Mouse (Mus musculus) forebrain, embryonic 12.5 days (tissue): ENCODE measurements around the gene Trpm6. TPM values are rescaled to one million over a fixed set of nuclear protein-coding genes. Genes with fewer than 3 reads are reported as not detected.

ENCODE experiments used
- ATAC-seq: fragments of 200-750 bp; cut with Nextera tagmentation; 2 replicates; pipeline ENCODE4 v1.8.0; 2017; ENCODE audit warnings: moderate TSS enrichment; ENCODE audit not compliant: low FRiP score
- H3K27ac ChIP-seq: fragments of 300-500 bp; sonication (generic); 2 replicates; pipeline ENCODE4 v1.5.1; 2016; ENCODE audit warnings: mild to moderate bottlenecking
- H3K27me3 ChIP-seq: fragments of 300-500 bp; sonication (generic); 2 replicates; pipeline ENCODE4 v1.6.1; 2016; ENCODE audit warnings: mild to moderate bottlenecking
- H3K36me3 ChIP-seq: fragments of 300-500 bp; sonication (generic); replicated peaks from 2 replicates; pipeline ENCODE4 v1.6.1; 2016; ENCODE audit warnings: mild to moderate bottlenecking
- H3K4me1 ChIP-seq: fragments of 300-500 bp; sonication (generic); 2 replicates; pipeline ENCODE4 v1.6.1; 2016
- H3K4me2 ChIP-seq: fragments of 300-500 bp; sonication (generic); 2 replicates; pipeline ENCODE4 v1.6.1; 2016; ENCODE audit warnings: mild to moderate bottlenecking, moderate library complexity
- H3K4me3 ChIP-seq: fragments of 300-500 bp; sonication (generic); replicated peaks from 2 replicates; pipeline ENCODE4 v1.5.1; 2016; ENCODE audit warnings: mild to moderate bottlenecking
- H3K9ac ChIP-seq: fragments of 300-500 bp; sonication (generic); 2 replicates; pipeline ENCODE4 v1.6.1; 2016; ENCODE audit warnings: mild to moderate bottlenecking
- H3K9me3 ChIP-seq: fragments of 300-500 bp; sonication (generic); 2 replicates; pipeline ENCODE4 v1.6.1; 2016
- WGBS: fragments of 180-500 bp; shearing (Covaris S2); methylation state at CpG from one replicate; pipeline ENCODE4 v1.1.7; 2016; 5-methylcytosine and 5-hydroxymethylcytosine counted together
- polyA plus RNA-seq: library from polyadenylated mRNA; unstranded; fragments of >200 nt; fragmentation: Nextera tagmentation; extraction: Ambion mirVana; gene quantifications from 2 replicates; pipeline ENCODE4 v1.2.1, GENCODE M21; 2016

Gene Trpm6
- polyA plus RNA-seq, 1 experiment from 2014 or later, result 0.18 TPM

- WGBS, result 66% methylated on average over 1 of the region's 1 CpGs
- Histone ChIP-seq H3K36me3 (no peaks in the 10 kb centered on the region), H3K4me3 (no peak overlapping the region), H3K9me3 (no peaks in the 10 kb centered on the region), H3K27me3 (no peaks in the 10 kb centered on the region), H3K9ac (no peak overlapping the region), H3K27ac (no peak overlapping the region), H3K4me2 (no peak overlapping the region), H3K4me1 (no peaks in the 10 kb centered on the region)
- no peak for ATAC-seq
These were observed 24.3 kb downstream of the Trpm6 start for GRCm38 (mm10) chr19:18774085-18774484.

GRCm38 (mm10) chr19:18799646-18800045, 49.9 kb downstream of the Trpm6 start:
- no peaks in the 10 kb centered on the region for H3K27me3 ChIP-seq
- ATAC-seq, result no peak

DNA sequence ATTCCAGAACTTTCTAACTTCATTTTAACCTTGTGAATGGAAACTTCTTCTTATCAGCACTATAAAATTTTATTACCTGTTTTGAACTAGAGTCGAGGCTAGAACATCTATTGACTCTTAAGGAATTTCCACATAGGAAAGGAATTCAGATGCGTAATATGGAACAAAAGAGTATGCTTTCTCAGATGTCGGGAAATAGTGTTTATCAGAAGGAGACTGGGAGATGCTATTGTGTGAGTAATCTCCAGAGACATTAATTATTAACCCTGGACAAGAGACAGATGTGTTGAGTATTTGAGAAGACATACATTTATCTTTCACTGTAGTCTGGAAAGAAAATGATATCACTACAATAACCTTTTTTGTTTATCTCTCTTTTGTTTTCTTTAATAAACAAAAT, 61.5 kb downstream of the Trpm6 start:
- no peaks in the 10 kb centered on the region for H3K27me3 ChIP-seq
- H3K9me3 ChIP-seq, result no peaks in the 10 kb centered on the region
- H3K4me2 ChIP-seq, result no peak overlapping the region
- H3K4me1 ChIP-seq, result no peaks in the 10 kb centered on the region
- H3K27ac ChIP-seq, result no peak overlapping the region
- H3K9ac ChIP-seq, result no peak overlapping the region
- H3K36me3 ChIP-seq, result no peaks in the 10 kb centered on the region
- H3K4me3 ChIP-seq, result no peak overlapping the region
- 91% methylated on average over 3 of the region's 3 CpGs for WGBS
- no peak for ATAC-seq

More at GRCm38 (mm10) chr19:18799646-18800045, 49.9 kb downstream of the Trpm6 start:
- Histone ChIP-seq H3K27ac (no peak overlapping the region), H3K9me3 (no peaks in the 10 kb centered on the region), H3K4me2 (no peak overlapping the region), H3K4me3 (no peak overlapping the region), H3K9ac (no peak overlapping the region), H3K4me1 (no peaks in the 10 kb centered on the region), H3K36me3 (no peaks in the 10 kb centered on the region)
- 76% methylated on average over 1 of the region's 1 CpGs for WGBS

DNA sequence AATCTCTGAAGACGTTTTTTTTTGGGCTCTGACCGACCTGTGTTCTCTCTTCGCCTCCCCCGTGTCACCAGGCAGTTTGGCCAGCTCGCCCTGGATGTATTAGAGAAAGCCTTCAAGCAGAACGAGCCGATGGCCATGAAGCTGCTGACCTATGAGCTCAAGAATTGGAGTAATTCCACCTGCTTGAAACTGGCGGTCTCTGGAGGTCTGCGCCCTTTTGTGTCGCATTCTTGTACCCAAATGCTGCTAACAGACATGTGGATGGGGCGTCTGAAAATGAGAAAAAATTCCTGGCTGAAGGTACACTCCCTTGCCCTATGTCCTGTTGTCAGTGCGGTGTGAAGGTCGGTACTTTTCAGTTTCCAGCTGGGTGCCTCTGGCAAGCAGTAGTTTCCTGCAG, 65.4 kb downstream of the Trpm6 start:
- Histone ChIP-seq H3K9ac (no peak overlapping the region), H3K27ac (no peak overlapping the region), H3K36me3 (no peaks in the 10 kb centered on the region), H3K4me2 (no peak overlapping the region), H3K27me3 (no peaks in the 10 kb centered on the region), H3K9me3 (no peaks in the 10 kb centered on the region), H3K4me3 (no peak overlapping the region), H3K4me1 (no peaks in the 10 kb centered on the region)
- no peak for ATAC-seq
- 81% methylated on average over 13 of the region's 13 CpGs for WGBS

- Histone ChIP-seq H3K4me1 (no peaks in the 10 kb centered on the region), H3K36me3 (no peaks in the 10 kb centered on the region), H3K9me3 (no peaks in the 10 kb centered on the region), H3K4me3 (no peak overlapping the region), H3K27ac (no peak overlapping the region), H3K27me3 (no peaks in the 10 kb centered on the region), H3K9ac (no peak overlapping the region), H3K4me2 (no peak overlapping the region)
- 74% methylated on average over 2 of the region's 2 CpGs for WGBS
- no peak for ATAC-seq
These were observed 67.6 kb downstream of the Trpm6 start for GRCm38 (mm10) chr19:18817425-18817824.

- Histone ChIP-seq H3K4me3 (no peak overlapping the region), H3K4me1 (no peaks in the 10 kb centered on the region), H3K36me3 (no peaks in the 10 kb centered on the region), H3K4me2 (no peak overlapping the region), H3K9me3 (no peaks in the 10 kb centered on the region), H3K27me3 (no peaks in the 10 kb centered on the region), H3K27ac (no peak overlapping the region), H3K9ac (no peak overlapping the region)
- no peak for ATAC-seq
- WGBS, result 85% methylated on average over 2 of the region's 2 CpGs
These were observed 78.8 kb downstream of the Trpm6 start for GRCm38 (mm10) chr19:18828601-18829000.

GRCm38 (mm10) chr19:18831196-18831595, 81.4 kb downstream of the Trpm6 start:
- no peaks in the 10 kb centered on the region for H3K9me3 ChIP-seq
- H3K9ac ChIP-seq, result no peak overlapping the region
- no peaks in the 10 kb centered on the region for H3K36me3 ChIP-seq
- WGBS, result 88% methylated on average over 3 of the region's 3 CpGs
- H3K4me1 ChIP-seq, result no peaks in the 10 kb centered on the region
- H3K27me3 ChIP-seq, result no peaks in the 10 kb centered on the region
- H3K4me2 ChIP-seq, result no peak overlapping the region
- no peak overlapping the region for H3K27ac ChIP-seq
- ATAC-seq, result no peak
- no peak overlapping the region for H3K4me3 ChIP-seq

GRCm38 (mm10) chr19:18834971-18835370, 85.2 kb downstream of the Trpm6 start:
- Histone ChIP-seq H3K9ac (no peak overlapping the region), H3K9me3 (no peaks in the 10 kb centered on the region), H3K4me2 (no peak overlapping the region), H3K27ac (no peak overlapping the region), H3K27me3 (no peaks in the 10 kb centered on the region), H3K4me1 (no peaks in the 10 kb centered on the region), H3K36me3 (no peaks in the 10 kb centered on the region), H3K4me3 (no peak overlapping the region)
- 0 out of 2 replicates have a peak, but pooled peaks have one; percentile 23 for ATAC-seq
- WGBS, result 11% methylated on average over 6 of the region's 6 CpGs

DNA sequence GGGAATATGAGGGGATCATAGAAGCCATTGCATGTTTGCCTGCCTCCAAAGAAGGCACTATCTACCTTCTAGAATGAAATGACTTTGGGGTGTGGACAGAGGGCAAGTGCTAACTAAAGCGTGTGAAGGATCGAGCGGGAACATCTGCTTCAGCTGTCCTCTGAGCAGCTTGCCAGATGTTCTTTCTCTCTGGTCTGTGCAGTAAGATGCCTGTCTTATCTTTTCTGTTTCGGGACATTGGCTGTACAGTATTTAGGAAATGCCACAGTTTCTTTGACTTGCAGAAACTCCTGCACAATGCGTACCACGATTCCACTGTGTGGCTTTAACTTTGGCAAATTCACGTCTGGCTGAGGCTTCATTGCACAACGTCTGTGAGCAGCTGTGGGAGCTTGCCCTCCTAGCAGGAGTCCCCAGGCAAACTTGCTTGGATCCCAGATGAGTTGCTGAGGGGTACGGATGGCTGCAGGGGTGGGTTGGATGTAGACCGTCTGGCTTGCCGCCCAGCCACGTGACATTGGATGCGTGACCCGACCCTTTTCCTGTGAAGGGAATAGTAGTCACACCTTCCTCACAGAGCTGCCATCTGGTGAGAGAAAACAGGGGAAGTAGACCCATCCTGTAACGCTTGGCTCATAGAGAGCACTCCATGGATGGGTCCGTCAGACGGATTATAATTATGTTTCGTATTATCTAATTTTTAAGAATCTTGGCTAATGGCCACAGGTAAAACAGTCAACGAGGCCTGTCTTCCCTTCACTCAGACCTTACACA, 92.2 kb downstream of the Trpm6 start:
- Histone ChIP-seq H3K27me3 (no peaks in the 10 kb centered on the region), H3K4me3 (no peak overlapping the region), H3K4me2 (no peak overlapping the region), H3K9ac (no peak overlapping the region), H3K36me3 (no peaks in the 10 kb centered on the region), H3K9me3 (no peaks in the 10 kb centered on the region), H3K4me1 (no peaks in the 10 kb centered on the region; the same call in 1 of the 2 replicates), H3K27ac (no peak overlapping the region)
- peak; percentile 46; the same call in 1 of the 2 replicates for ATAC-seq
- WGBS, result 78% methylated on average over 19 of the region's 19 CpGs

DNA sequence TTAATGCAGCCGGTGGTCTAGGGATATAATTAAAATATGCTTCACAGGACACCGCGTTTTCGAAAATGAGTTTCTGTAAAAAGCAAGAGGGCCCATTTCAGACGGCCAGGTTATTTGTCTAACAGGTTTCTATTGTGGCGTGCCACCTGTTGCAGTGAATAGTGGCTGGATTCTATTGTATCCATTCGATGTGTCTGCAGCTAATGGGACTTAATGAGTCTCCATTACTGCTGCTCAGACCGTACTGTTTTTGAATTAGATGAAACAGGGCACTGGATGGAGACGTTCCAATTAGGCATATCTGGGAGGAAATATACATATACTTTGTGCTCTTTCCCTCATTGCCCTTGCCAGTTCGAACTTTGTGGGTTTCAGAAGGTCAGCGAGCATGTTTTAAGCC, 92.8 kb downstream of the Trpm6 start:
- no peak overlapping the region for H3K27ac ChIP-seq
- no peak overlapping the region for H3K9ac ChIP-seq
- no peaks in the 10 kb centered on the region; the same call in 1 of the 2 replicates for H3K4me1 ChIP-seq
- H3K36me3 ChIP-seq, result no peaks in the 10 kb centered on the region
- H3K4me2 ChIP-seq, result no peak overlapping the region
- H3K27me3 ChIP-seq, result no peaks in the 10 kb centered on the region
- ATAC-seq, result peak; percentile 49; the same call in 1 of the 2 replicates
- H3K4me3 ChIP-seq, result no peak overlapping the region
- 44% methylated on average over 11 of the region's 11 CpGs for WGBS
- H3K9me3 ChIP-seq, result no peaks in the 10 kb centered on the region

DNA sequence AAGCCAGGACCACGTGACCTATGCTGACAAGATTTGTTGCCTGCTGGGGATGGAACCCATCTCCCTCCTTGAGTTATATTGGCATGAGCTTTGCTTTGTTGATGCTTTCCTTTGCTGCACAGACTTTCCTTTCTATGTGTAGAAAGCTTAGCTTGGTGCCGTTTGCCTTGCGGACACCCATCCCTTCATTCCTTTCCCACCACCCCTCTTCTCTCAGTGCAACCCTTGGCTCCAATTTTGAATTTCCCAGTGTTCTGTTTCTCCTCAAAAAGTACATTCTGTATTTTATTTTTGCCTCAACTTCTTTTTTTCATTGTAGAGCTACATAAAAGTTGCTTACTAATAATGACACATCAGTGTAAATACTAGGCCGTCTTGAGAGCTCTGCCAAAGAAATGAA, 96.6 kb downstream of the Trpm6 start:
- ATAC-seq, result no peak
- WGBS, result 93% methylated on average over 4 of the region's 4 CpGs
- no peak overlapping the region for H3K4me2 ChIP-seq

GRCm38 (mm10) chr19:18868311-18868710, 118.5 kb downstream of the Trpm6 start:
- 65% methylated on average over 4 of the region's 4 CpGs for WGBS
- H3K9me3 ChIP-seq, result no peaks in the 10 kb centered on the region
- ATAC-seq, result no peak

More for the DNA sequence above, 96.6 kb downstream of the Trpm6 start:
- no peaks in the 10 kb centered on the region; the same call in 1 of the 2 replicates for H3K4me1 ChIP-seq
- no peaks in the 10 kb centered on the region for H3K36me3 ChIP-seq
- H3K9ac ChIP-seq, result no peak overlapping the region
- H3K27ac ChIP-seq, result no peak overlapping the region
- no peaks in the 10 kb centered on the region for H3K27me3 ChIP-seq
- no peaks in the 10 kb centered on the region for H3K9me3 ChIP-seq
- H3K4me3 ChIP-seq, result no peak overlapping the region

More at GRCm38 (mm10) chr19:18868311-18868710, 118.5 kb downstream of the Trpm6 start:
- Histone ChIP-seq H3K9ac (no peak overlapping the region), H3K4me2 (no peak overlapping the region), H3K27me3 (0 out of 2 replicates have a peak, but pooled peaks cover 3% of the 10 kb centered on the region), H3K4me3 (no peak overlapping the region), H3K27ac (no peak overlapping the region), H3K36me3 (no peaks in the 10 kb centered on the region), H3K4me1 (peaks cover 5% of the 10 kb centered on the region)
